Mouse (Mus musculus) forebrain, postnatal 0 days (tissue): ENCODE results near the gene Ccl9. TPM values are rescaled to one million over a fixed set of nuclear protein-coding genes. Genes with fewer than 3 reads are reported as not detected.

Source experiments
- ATAC-seq: fragments of 200-750 bp; cut with Nextera tagmentation; 2 replicates; pipeline ENCODE4 v1.8.0; 2017; ENCODE audit warnings: mild to moderate bottlenecking, moderate library complexity
- DNase-seq: peaks from one replicate; pipeline ENCODE4 v3.0.0-alpha.2; 2015
- H3K27ac ChIP-seq: fragments of 300-500 bp; sonication (generic); 2 replicates; pipeline ENCODE4 v1.5.1; 2014; ENCODE audit warnings: low read depth, mild to moderate bottlenecking, antibody characterized with exemption, low read length, moderate library complexity, mixed read lengths
- H3K27me3 ChIP-seq: fragments of 300-500 bp; sonication (generic); 2 replicates; pipeline ENCODE4 v1.6.1; 2014; ENCODE audit warnings: mild to moderate bottlenecking, low read length, mixed read lengths; ENCODE audit not compliant: insufficient read depth
- H3K36me3 ChIP-seq: fragments of 300-500 bp; sonication (generic); 2 replicates; pipeline ENCODE4 v1.6.1; 2014; ENCODE audit warnings: mild to moderate bottlenecking, moderate library complexity; ENCODE audit not compliant: insufficient read depth
- H3K4me1 ChIP-seq: fragments of 300-500 bp; sonication (generic); 2 replicates; pipeline ENCODE4 v1.6.1; 2014; ENCODE audit warnings: antibody characterized with exemption; ENCODE audit not compliant: insufficient read depth
- H3K4me2 ChIP-seq: fragments of 300-500 bp; sonication (generic); 2 replicates; pipeline ENCODE4 v1.6.1; 2014; ENCODE audit warnings: low read depth, mild to moderate bottlenecking, moderate library complexity
- H3K4me3 ChIP-seq: fragments of 300-500 bp; sonication (generic); 2 replicates; pipeline ENCODE4 v1.5.1; 2014; ENCODE audit warnings: low read depth, low read length, mixed read lengths
- H3K9ac ChIP-seq: fragments of 300-500 bp; sonication (generic); 2 replicates; pipeline ENCODE4 v1.6.1; 2014; ENCODE audit warnings: mild to moderate bottlenecking
- H3K9me3 ChIP-seq: fragments of 300-500 bp; sonication (generic); 2 replicates; pipeline ENCODE4 v1.6.1; 2016; ENCODE audit warnings: low read length
- CTCF ChIP-seq: sonication (generic); IDR thresholded peaks from 2 replicates; pipeline ENCODE4 v1.5.1; 2016; ENCODE audit warnings: antibody characterized with exemption, control low read depth, low read depth
- WGBS: fragments of 180-500 bp; shearing (Covaris S2); extraction: QIAGEN DNeasy Blood & Tissue Kit; methylation state at CpG from one replicate; pipeline ENCODE4 v1.1.7; 2014; 5-methylcytosine and 5-hydroxymethylcytosine counted together
- polyA plus RNA-seq: library from polyadenylated mRNA; unstranded; fragments of >200 nt; fragmentation: Nextera tagmentation; extraction: Ambion mirVana; gene quantifications from 2 replicates; pipeline ENCODE4 v1.2.1, GENCODE M21; 2015
- total RNA-seq: library from RNA; depleted of rRNA; stranded (reverse); fragments of >200 nt; gene quantifications from 2 replicates; pipeline ENCODE4 v1.2.3, GENCODE M21; 2014

The Ccl9 gene
- total and polyA plus RNA-seq, 2 experiments from 2014 or later, result 1.8 to 2.5 TPM

DNA sequence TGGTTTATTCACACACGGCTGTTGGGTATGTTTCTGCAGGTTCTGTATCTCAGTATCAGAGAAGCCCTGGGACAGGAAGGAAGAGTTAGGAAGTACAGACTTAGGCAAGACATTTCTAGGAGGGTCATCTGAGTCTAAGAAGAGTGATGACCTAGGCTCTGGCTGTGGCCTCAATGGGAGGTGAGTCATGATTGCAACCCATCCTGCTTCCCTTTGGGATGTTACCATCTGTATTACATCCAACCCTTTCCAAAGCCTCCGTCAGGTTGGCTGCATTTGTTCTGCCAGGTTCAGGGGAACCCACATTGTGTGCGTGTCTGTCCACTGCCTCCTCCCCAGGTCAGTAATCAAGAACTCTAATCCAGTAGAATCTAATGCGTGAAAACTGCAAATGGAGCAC lies 26.3 kb upstream of the Ccl9 start:
- DNase-seq (no peak), ATAC-seq (no peak)
- no peaks in the 10 kb centered on the region for H3K27me3 ChIP-seq
- no peaks in the 10 kb centered on the region for H3K4me1 ChIP-seq
- no peak overlapping the region for H3K27ac ChIP-seq
- H3K9ac ChIP-seq, result no peak overlapping the region
- no peak for TF ChIP-seq CTCF
- H3K36me3 ChIP-seq, result no peaks in the 10 kb centered on the region
- WGBS, result 90% methylated on average over 4 of the region's 4 CpGs
- H3K4me2 ChIP-seq, result no peak overlapping the region
- H3K4me3 ChIP-seq, result no peak overlapping the region
- no peaks in the 10 kb centered on the region for H3K9me3 ChIP-seq

DNA sequence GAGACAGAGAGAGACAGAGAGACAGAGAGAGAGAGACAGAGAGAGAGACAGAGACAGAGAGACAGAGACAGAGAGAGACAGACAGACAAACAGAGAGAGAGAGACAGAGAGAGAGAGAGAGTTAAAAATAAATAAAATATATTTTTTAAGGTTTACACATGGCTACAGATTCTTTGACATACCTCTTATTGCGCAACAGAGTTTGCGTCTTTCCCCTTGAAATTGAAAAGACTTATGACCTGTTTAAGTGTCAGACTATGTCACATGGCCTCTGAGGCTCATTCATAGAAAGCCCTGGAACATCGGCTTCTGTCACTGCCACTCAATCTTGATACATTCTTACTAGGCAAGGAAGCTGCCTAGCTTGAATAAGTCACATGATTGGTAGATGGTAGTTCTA lies 25.0 kb upstream of the Ccl9 start:
- Histone ChIP-seq H3K4me3 (no peak overlapping the region), H3K9ac (no peak overlapping the region), H3K4me1 (no peaks in the 10 kb centered on the region), H3K27me3 (no peaks in the 10 kb centered on the region), H3K36me3 (no peaks in the 10 kb centered on the region), H3K4me2 (no peak overlapping the region), H3K9me3 (no peaks in the 10 kb centered on the region), H3K27ac (no peak overlapping the region)
- TF ChIP-seq CTCF, result no peak
- DNase-seq (no peak), ATAC-seq (no peak)
- WGBS, result 96% methylated on average over 3 of the region's 3 CpGs

DNA sequence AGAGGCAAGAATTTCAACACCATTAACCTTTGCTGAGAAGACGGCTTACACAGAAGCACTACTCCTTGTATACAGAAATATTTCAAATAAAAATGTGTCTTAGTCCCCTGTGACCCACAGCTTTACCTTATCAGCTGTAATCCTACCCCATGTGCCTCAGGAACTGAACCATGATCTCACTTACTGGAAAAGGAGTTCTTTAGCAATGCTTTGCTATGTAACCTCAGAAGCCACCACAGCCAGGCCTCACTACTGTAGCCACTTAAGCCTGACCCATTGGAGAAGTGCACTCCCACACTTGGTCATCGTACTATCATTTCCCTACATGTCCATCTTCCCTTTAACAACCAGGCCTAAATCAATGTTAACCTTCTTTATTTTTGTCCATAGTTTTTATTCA lies 22.1 kb upstream of the Ccl9 start:
- TF ChIP-seq CTCF, result no peak
- Histone ChIP-seq H3K9me3 (no peaks in the 10 kb centered on the region), H3K27me3 (no peaks in the 10 kb centered on the region), H3K27ac (no peak overlapping the region), H3K4me3 (no peak overlapping the region), H3K4me2 (no peak overlapping the region), H3K36me3 (no peaks in the 10 kb centered on the region), H3K9ac (no peak overlapping the region), H3K4me1 (no peaks in the 10 kb centered on the region)
- 89% methylated on average over 2 of the region's 2 CpGs for WGBS
- DNase-seq (no peak), ATAC-seq (no peak)

DNA sequence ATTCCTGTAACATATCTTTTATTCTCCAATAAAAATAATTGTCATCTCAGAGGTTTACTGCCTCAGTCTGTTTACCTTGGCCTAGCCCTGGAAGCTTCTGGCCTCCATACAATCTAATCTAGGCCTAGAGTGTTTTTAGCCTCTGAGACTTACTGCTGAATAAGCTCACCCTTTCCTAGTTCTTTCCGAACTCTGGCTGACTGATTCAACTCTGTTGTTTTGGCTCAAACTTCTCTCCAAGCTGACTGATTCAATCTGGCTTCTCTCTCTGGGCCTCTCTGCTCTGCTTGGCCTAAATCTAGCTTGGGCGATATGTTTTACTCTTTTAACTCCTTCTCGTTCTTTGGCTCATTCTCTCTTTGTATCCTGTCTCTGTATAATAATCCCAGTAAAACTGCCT lies 20.6 kb upstream of the Ccl9 start:
- Histone ChIP-seq H3K4me3 (no peak overlapping the region), H3K4me1 (no peaks in the 10 kb centered on the region), H3K4me2 (no peak overlapping the region), H3K27ac (no peak overlapping the region), H3K9ac (no peak overlapping the region), H3K27me3 (no peaks in the 10 kb centered on the region), H3K36me3 (no peaks in the 10 kb centered on the region), H3K9me3 (no peaks in the 10 kb centered on the region)
- DNase-seq, result no peak
- no peak for TF ChIP-seq CTCF
- WGBS, result 85% methylated on average over 3 of the region's 3 CpGs
- ATAC-seq, result no peak

DNA sequence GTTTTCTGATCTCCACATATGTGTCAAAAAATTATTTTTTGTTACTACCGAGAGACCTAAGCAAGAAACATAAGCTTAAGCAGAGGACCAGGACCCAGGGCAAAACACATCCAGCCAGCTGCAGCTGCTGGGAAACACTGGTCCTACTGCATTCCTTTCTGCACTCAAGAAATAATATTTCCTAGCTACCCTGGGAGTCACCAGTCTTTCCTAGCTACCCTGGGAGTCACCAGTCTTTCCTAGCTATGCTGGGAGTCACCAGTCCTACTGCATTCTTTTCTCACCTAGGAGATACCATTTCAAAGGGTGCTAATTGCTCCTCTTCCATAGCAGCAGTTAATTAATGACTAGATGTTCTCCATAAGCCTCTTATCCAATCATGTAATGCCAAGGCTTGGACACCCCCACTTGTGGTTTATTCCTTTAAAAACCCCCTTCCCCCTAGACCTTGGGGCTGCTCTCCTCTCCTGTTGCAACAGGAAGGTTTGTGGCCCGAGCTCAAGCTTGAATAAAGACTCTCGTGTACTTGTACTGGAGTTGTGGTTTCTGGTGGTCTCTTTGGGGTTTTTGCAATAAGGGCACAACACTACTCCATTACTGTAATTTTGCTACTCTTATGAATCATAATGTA lies 19.9 kb upstream of the Ccl9 start:
- TF ChIP-seq CTCF, result no peak
- Histone ChIP-seq H3K27me3 (no peaks in the 10 kb centered on the region), H3K36me3 (no peaks in the 10 kb centered on the region), H3K27ac (no peak overlapping the region), H3K4me2 (no peak overlapping the region), H3K9me3 (no peaks in the 10 kb centered on the region), H3K4me3 (no peak overlapping the region), H3K9ac (no peak overlapping the region), H3K4me1 (no peaks in the 10 kb centered on the region)
- DNase-seq, result no peak
- ATAC-seq, result no peak
- WGBS, result 81% methylated on average over 3 of the region's 3 CpGs

DNA sequence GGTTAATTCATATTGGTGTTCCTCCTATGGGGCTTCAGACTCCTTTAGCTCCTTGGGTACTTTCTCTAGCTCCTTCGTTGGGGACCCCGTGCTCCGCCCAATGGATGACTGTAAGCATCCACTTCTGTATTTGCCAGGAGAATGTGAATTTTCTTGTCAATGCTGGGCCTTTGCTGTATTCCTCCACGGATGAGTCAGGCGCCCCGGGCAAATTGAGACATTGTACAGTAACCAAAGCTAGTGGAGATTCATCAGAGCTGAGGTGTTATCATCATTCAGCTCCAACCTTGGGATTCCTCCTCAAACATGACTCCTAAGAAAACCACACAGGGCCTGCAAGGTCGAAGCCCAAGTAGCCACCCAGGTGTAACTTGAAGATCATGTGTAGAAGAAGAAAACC lies 19.4 kb upstream of the Ccl9 start:
- 91% methylated on average over 7 of the region's 7 CpGs for WGBS
- Histone ChIP-seq H3K4me2 (no peak overlapping the region), H3K9me3 (no peaks in the 10 kb centered on the region), H3K4me1 (no peaks in the 10 kb centered on the region), H3K27ac (no peak overlapping the region), H3K9ac (no peak overlapping the region), H3K36me3 (no peaks in the 10 kb centered on the region), H3K27me3 (no peaks in the 10 kb centered on the region), H3K4me3 (no peak overlapping the region)
- TF ChIP-seq CTCF, result no peak
- DNase-seq (no peak), ATAC-seq (no peak)

DNA sequence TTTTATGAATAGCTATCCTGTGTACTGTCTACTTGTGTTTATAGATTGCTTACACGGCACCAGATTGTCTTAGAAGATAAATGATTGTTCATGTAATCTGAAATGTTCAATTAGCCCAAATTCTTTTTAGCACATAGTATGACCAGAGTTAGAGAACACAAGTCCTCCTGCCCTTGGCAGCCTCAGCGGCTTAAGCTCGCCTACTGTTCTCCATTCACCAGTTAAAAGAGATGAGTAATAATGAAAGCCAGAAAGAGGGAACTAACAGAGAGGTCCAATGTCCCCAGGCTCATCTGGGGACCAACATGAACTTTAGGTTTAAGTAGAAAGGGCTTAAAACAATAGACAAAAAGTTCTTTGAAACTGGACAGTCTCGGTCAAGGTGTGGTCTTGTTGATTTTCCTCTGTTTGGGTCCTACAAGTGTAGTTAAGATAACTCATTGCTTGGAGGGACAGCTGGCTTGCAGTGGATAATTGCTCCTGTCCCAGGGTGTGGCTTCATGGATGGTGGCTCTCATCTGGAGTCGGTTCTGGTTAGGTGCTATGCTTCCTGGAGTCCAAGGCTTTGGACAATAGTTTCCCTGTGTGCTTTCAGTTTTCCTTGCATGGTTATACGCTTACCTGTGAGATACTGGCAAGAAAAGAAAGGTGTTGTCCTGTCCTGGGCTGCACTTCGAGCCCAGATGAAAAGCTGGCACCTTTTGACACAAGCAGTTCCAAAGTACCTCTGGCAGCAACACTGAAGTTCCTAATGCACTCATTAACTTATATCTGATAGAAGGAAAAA lies 17.4 kb upstream of the Ccl9 start:
- H3K4me2 ChIP-seq, result no peak overlapping the region
- no peak for ATAC-seq
- no peaks in the 10 kb centered on the region for H3K27me3 ChIP-seq
- H3K4me3 ChIP-seq, result no peak overlapping the region
- H3K9me3 ChIP-seq, result no peaks in the 10 kb centered on the region
- WGBS, result 80% methylated on average over 7 of the region's 7 CpGs
- no peaks in the 10 kb centered on the region for H3K36me3 ChIP-seq
- H3K27ac ChIP-seq, result no peak overlapping the region
- H3K4me1 ChIP-seq, result no peaks in the 10 kb centered on the region
- H3K9ac ChIP-seq, result no peak overlapping the region
- TF ChIP-seq CTCF, result no peak
- DNase-seq, result no peak
